Mouse (Mus musculus): ENCODE measurements around the gene Atf7ip.
"Not testable (repeated sequence)": the region's sequence is repeated elsewhere in the genome, so short reads cannot be mapped to it uniquely, and the experiment has no call there.

Atf7ip gene

DNA sequence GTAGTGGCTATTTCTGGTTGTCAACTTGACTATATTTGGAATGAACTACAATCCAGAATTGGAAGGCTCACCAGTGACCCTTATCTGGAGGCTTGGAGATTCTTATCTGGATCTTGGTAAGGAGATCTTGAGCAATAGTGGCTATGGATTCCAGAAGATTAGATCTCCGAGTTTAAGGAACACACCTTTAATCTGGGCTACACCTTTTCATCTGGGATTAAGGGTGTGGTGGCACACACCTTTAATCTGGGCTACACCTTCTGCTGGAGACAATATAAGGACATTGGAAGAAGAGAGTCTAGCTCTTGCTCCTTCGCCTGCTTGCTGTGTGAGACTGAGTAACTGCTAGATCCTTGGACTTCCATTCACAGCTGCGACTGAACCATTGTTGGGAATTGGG lies at the start of gene Atf7ip:
Gene Atf7ip (plus strand): TSS at position 301 of the 400 bp plus-strand sequence.
- DNase-seq (ENCODE audit: low spot score), result not testable (repeated sequence)

DNA sequence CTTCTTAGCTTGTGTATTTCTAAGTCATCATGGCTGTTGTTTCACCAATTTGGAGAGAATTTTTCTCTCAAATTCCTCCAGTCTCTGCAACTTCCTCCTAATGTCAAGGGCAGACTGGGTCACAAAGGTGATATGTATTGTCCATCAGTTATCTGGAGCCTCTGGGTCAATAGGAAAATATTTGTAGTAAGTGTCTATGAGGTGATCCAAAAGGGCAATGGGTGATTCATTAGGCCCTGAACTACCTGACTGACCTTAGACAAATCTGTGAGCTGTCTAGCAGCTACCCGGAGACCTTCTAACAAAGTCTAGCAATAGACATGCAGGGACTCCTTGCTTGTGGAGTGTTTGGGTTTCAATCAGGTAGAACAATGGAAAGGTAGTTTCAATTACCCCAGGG lies 49.7 kb upstream of the Atf7ip start:
- no peak for DNase-seq (ENCODE audit: low spot score)

DNA sequence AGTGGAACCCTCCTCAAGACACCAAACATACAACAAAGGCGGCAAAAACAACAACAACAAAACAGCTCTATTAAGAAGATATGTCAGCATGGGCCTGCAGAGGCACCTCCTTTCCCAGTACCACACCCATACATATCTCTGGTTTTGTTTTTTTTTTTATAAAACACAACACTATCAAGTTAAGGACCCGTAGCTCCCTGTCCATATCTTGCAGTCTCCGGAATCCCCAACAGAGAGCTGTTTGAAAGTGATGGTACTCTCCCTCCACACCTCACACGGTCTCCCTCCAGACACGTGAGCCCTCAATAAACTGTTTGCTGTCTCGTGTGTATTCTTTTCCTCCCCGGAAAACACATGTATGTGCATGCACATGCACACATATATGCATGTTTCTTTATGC lies 46.8 kb upstream of the Atf7ip start:
- no peak for DNase-seq (ENCODE audit: low spot score)

DNA sequence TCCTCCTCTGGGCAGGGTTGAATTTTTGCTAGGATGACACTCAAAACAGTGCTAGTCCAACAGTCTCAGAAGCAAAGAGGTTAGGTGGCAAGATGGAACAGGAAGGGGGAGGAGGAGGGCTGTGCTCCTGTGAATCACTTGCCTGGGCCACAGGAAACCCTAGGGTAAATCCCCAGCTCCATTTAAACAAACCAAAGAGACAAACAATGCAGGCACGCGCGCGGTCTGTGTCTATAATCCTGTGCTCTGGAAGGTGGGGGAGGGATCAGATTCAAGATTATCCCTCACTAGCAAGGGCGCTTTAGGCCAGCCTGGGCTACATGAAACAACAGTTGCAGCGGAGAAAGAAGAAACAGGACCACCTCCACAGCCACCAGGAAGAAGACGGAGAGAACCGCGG lies 42.5 kb upstream of the Atf7ip start:
- no peak for DNase-seq (ENCODE audit: low spot score)

DNA sequence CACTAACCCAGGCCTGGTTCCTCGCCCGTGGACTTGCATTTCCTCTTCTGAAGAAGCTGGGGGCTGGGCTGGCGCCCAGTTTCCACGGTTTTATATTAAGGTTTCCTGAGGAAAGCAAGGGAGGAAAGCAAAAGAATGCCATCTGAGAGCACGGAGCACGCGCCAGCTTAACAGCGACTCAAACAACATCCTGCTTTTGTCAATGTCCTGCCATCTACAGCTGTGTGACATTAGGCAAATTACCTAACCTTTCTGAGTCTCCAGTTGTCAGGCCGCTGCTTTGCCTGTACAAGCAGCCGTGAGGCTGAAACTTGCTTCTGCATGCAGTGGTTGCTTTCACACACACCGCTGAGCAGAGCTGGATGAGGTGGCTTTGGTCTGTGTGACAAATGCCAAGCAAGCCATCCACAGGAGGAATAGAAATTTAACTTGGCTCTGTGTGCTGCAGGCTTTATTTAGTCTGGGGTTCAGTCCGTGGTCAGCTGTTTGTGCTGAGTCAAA lies 41.8 kb upstream of the Atf7ip start:
- DNase-seq (ENCODE audit: low spot score), result no peak

DNA sequence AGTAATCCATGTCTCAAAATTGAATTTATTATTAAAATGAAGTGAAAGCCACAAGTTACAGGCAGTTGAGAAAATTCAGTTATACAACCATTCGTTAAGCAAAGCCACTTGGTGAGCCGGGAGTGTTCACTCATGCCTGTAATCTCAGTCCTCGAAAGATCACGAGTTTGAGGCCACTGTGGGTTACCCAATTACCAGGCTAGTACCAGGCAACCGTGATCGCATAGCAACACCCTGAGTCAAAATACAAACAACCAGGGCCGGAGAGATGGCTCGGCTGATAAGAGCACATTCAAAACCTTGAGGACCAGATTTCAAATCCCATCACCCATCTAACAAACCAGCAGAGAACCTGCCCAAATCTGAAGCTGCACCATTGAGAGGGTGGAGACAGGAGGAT lies 40.9 kb upstream of the Atf7ip start:
- peak; percentile 74 for DNase-seq (ENCODE audit: low spot score)

DNA sequence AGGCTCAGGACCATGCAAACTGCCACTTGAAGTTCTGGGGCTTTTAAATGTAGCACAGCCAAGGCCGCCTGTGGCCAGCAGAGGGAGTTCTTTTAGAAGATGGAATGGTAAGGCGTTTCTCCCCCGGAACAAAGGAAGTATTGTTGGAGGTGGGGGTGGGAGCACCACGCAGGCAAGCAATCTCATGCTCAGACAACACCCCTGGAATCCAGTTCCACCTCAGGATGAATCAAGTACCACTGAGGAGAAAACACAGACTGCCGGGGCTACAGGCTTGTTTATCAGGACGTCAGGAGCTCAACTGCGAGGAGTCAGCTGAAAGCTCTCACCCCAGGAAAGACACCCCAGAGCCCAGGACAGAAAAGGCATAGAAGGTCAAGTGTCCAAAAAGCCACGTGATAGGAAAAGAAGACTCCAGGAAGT lies 40.0 kb upstream of the Atf7ip start:
- DNase-seq (ENCODE audit: low spot score), result peak; percentile 80

DNA sequence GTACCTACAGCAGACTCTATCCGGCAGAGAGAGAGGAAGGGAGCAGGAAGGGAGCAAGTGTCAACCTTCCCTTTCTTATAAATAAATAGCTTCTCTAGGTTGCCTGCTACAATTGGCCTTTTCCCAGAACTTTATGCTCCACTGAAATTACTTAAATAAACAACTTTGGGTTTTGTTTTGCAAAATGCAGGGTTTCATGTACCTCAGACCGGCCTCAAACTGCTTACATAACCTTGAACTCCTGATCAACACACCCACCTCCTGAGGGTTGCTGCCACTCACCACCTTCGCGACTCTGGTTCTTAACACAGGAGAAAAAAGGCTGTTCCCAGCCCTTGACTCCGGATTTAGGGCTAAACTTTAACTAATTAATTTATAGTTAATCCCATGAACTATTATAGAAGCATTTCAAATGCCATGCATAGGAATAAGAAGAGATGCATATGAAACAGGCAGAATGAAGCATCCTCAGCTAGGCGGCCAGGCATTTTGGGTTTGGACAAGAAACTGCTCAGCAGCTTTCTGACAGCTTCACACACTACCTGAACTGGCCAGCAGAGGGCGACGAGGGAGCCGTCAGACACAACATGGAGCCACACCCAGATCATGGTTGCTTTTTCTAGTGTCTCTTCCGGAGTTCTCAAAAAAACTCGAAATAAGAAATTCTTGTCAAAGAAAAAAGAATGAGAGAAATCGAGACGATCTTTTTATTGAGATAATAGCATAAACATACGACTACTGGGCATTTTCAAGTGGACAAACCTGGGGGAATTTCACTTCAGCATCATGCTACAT lies 38.8 kb upstream of the Atf7ip start:
- peak; percentile 92 for DNase-seq (ENCODE audit: low spot score)

DNA sequence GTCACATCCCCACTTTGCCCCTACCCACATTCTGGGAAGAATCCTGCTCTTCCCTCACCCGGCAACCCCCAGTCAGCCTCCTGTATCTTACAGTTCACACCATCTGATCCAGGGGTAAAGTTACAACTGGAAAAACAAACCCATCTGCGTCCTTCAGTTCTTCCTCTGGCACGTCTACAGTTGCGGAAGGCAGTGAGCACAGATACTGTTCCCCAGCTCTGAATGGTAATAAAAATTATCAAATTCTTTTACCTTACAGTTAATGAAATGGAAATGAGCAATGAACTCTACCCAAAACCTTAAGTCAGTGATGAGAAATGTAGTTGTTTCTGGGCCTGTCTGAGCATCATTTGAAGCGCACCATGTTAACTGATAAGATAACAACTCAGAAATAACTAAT lies 38.1 kb upstream of the Atf7ip start:
- no peak for DNase-seq (ENCODE audit: low spot score)

DNA sequence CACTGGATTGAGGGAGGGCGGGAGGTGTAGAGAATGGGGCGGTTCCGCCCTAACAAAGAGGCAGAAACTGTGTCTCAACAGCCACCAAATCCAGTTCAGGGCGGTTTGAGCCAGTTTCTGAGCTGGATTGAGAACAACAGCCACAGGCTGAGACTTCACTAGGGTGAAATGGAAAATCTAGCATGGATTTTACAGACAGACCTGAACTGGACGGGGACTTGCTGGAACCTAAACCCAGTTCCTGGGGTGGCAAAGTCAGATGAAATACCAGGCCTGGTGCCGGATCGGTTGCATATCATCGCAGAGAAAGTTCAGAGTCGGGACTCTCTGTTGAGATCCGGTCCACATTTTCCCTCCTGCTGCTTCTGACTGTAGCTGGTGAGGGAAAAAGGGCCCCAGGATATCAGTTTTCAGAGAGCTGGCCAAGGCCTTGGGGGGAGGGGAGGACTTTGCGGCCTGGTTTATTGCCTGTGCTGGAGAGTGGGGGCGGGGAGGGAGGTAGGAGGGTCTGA lies 37.5 kb upstream of the Atf7ip start:
- peak; percentile 96 for DNase-seq (ENCODE audit: low spot score)

DNA sequence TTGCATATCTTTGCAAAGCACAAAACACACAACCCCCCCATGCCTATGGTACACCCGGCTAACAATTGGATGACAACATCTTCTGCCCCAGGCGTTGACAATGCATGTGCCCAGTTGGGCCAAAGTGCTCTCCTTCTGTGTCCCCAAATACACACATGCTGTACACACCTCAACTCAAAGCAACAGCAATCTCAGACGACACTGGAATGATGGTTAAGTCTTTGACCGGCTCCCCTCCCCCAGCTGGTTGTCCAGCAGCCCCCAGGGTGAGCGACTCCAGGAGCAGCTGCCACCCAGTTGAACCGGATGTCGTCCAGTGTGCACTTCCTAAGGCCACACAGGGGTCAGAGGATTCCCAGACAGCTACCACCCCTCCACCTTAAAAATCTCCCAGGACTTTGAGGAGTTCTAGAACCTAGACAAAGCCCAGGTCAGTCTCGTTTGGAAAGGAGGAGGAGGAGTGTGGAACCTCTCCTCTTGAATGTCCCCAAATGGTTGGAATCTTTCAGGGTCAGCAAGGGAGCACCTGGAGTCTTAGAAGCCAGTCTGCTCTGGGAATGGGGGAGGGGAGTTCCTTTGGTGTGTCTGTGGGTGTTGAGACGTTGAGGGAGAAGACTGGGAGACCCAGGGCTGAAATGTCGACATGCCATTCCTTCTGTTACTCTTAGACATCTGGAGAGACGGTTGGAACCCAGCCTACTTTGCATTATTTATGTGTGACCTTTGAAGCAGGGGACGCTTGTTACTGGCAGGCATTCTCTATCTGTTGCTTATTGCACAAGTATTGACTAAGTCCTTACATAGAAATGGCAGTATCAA lies 36.8 kb upstream of the Atf7ip start:
- DNase-seq (ENCODE audit: low spot score), result no peak

DNA sequence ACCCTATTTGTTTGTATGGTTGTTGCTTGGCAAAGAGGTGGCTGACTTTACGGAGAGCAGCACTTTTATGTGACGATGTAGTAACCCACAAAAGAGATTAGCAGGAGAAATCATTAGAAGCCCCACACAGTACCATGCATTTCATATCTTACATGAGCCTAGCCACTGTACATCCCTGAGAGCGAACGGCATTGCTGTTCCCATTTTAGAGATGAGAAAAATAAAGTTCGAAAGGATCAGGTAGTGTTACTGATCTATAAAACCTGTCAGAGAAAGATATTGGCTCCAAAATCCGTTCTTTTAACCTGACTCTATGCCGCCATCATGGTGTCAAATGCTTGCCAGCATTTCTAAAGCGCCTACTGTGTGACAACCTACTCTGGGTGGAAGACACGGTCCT lies 36.2 kb upstream of the Atf7ip start:
- no peak for DNase-seq (ENCODE audit: low spot score)

DNA sequence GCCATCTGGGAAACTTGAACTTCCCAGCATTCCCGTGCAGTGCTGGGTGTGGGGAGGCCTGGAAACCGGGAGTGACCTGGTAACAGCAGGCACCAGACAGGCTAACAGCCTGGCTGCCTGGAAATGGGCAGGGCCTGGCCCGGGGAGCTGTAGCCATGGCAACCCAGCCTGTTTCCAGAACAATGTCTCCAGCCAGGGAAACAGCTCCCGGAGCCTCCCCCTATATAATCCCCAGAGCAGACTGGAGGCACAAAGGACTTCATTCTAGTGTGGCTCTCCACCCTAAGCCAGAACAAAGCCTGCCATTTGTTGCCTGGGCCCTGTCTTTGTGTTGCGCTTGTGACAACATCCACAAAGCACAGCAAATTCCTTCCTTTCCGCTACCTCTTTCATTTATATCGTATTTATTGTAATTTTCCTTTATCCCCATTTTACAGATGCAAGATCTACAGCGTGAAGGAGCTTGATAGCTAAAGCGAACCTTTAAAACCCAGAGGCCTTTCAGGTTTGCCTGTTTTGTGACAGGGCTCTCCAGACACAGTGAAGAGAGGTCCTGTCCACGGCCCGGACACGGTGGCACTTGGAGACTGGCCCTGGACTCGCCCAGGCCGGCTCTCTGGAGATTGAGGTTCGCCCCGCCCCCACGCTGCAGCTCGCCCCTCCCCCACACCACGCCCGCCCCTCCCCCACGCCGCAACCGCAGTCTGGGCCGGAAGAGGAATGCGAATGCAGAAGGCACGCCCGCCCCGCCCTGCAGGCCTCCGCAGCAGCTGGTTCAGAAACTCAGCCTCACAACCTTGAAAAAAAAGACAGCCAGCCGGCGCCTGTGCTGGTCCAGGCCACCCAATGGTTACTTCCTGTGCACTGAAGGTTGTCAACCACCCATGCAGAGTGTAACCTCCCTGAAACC lies 35.4 kb upstream of the Atf7ip start:
- peak; percentile 92 for DNase-seq (ENCODE audit: low spot score)

DNA sequence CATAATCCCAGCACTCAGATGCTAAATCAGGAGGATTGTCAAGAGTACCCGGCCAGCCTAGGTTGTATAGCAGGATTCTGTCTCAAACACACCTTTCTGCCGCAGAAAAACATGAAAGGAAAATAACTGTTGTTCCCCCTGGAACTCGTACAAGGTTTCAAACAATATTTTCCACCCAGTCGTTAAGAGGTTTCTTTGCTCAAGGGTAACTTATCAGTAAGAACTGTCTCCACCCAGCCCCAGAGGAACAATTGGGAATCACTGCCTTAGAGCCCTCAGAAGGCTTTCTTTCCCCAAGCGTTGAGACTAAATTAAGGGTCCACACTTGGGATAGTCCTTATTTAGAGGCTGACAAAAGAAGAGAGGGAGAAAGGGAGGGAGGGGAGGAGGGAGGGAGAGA lies 34.4 kb upstream of the Atf7ip start:
- no peak for DNase-seq (ENCODE audit: low spot score)

DNA sequence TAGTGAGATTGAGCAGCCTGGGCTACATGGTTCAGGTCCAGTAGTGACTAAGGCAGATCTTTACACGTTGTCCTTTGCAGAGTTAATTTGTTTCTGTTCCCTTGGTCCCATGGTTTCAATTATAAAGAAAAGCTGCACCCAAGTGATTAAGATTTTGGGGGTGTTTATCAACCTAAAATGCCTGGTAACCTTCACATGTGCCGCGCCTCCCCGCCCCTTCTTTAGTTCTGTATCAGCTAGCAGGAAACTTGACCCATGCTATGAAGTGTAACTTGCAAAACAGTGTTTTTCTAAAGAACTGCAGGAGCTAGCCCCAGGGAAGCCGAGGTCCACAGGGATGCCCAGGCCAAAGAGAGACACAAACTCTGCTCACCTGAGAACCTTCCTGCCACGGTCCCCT lies 33.2 kb upstream of the Atf7ip start:
- DNase-seq (ENCODE audit: low spot score), result no peak

DNA sequence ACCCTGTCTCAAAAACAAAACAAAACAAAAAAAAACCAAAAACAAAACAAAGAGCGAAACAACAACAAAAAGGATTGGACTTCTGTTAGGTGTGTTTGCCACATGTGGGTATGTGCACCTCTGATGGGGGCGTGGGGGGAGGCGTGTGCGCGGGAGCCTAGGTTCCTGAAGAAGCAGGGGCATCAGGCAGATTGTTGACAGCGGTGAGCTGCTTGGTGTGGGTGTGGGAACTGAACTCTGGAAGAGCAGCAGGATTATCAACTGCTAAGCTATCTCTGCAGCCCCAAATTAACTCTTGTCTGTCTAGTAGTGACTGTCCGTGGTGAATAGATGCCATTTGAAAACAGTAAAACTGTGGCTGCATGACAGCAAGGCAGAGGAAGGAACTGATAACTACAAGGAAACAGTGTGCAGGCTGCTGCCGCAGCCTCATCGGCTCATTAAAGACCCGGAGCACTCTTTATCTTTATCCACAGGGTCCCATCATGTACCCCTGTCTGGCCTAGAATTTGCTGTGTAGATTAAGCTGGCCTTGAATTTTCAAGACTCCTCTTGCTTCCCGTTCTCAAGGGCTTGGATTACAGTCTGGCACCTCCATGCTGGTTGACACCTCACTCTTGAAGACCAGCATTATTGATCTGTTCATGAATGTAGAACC lies 32.4 kb upstream of the Atf7ip start:
- DNase-seq (ENCODE audit: low spot score), result no peak

DNA sequence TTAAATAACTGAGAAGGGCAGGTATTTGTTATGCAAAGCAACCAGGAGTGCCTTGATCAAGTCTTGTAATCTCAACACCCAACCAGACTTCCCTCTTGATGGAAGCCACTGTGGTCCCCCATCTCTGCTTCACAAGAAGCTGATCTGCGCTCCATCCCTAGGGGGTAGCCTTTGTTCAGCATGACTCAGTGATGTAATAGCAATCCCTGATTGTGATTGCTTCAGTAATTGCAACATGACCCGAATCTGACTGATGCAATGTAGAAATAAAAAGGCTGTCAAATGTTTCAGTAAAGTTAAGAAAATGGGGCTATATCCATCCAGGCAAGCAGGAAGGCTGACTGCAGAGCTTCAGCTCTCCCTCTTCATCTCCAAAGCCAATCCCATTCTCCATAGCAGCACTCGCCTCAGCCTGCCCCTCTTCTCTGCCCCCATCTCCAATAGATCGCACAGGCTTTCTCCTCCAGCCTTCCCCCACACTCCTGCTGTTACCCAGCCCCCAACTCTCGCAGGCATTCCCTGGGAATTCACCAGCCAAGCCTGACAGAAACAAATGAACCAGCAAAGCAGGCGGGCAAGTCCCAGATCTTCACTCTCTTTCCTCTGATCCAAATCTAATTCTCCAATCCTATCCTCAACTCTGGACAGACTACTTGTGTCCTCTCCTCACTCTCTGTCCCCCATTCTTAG lies 30.7 kb upstream of the Atf7ip start:
- no peak for DNase-seq (ENCODE audit: low spot score)

DNA sequence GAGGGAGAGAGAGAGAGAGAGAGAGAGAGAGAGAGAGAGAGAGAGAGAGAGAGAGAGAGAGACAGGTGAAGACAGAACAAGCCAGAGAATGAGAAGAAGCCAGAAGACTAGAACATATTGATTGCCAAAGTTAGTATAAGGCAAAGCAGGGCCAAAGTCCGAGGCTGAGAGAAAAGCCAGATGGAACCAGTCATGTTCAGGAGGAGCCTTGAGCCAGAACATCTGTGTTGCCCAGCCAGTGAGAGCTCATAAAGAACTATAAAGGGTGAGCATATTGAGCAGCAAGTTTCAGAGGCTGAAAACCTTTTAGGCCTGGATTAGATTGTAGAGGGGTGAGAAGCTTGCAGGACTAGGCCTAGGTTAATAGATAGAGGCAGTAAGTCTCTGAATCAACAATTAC lies 28.1 kb upstream of the Atf7ip start:
- no peak for DNase-seq (ENCODE audit: low spot score)

DNA sequence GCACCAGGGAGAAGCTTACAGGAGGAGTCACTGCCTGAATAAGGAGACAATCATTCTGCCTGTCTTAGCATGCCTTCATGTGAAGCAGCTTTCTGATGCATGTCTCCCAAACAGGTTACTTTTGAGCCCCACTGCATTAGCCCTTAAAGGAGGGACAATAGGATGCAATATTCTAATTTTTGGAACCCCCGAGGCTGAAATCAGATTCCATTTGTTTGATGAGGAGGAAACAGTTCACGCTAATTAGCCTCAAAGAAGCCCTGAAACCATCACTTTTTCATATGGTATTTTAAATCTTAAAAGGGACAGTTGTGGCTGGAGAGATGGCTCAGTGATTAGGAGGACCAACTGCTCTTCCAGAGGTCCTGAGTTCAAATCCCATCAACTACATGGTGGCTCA lies 22.4 kb upstream of the Atf7ip start:
- DNase-seq (ENCODE audit: low spot score), result no peak

DNA sequence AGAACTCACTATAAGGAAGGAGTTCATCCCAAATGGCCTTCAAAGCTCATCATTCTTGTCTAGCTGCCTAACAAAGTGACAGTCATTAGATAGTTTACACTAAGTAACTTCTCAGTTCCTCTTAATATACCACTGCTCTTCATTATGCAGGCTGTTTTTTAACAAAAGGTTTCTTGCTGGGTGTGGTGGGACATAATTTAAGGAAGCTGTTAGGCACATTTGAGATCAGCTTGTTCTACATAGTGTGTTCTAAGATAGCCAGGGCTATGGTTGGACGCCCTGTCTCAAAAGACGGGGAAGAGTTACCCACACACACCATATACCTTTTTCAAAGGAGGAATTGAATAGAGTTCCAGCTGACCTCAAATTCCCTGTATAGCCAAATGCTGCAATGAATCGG lies 21.9 kb upstream of the Atf7ip start:
- DNase-seq (ENCODE audit: low spot score), result no peak

DNA sequence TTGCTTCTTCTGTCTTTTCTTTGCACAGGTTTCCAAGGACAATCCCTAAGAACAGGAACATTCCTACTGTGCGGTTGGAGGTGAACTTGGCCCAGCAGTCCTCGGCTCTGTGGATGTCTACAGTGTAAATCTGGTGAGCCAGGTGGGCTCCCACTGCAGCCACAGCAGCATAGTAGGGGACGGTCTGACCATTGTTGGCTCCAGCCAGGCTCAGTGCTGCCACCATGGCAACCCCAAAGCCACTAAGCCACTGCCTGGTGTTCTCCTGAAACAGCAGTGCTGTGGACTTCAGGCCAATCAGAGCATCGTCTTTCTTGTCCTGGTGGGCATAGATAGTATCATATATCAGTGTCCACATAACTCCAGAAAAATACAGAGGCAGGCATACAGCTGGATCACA lies 19.8 kb upstream of the Atf7ip start:
- DNase-seq (ENCODE audit: low spot score), result no peak
